Mouse (Mus musculus): Measurements from ENCODE around the gene Zfyve27.

Gene Zfyve27

GRCm38 (mm10) chr19:42142757-42143156 is 21.0 kb upstream of the Zfyve27 start:
- no peak for DNase-seq (ENCODE audit: low read depth, low spot score)

DNA sequence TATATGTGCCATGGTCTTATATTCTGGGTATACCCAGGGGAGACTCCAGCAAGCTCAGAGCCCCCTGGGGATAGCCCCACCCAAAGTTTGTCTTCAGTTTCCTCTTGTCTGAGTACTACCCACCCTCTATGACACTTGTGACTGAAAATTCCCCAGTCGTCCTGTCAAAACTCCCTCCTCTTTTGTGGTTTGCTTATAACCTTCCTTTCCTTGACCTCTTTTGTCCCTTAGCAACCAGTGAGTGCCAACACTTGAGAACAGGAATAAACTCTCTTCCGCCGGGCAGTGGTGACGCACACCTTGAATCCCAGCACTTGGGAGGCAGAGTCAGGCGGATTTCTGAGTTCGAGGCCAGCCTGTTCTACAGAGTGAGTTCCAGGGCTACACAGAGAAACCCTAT is 19.7 kb upstream of the Zfyve27 start:
- no peak for DNase-seq (ENCODE audit: low read depth, low spot score)

DNA sequence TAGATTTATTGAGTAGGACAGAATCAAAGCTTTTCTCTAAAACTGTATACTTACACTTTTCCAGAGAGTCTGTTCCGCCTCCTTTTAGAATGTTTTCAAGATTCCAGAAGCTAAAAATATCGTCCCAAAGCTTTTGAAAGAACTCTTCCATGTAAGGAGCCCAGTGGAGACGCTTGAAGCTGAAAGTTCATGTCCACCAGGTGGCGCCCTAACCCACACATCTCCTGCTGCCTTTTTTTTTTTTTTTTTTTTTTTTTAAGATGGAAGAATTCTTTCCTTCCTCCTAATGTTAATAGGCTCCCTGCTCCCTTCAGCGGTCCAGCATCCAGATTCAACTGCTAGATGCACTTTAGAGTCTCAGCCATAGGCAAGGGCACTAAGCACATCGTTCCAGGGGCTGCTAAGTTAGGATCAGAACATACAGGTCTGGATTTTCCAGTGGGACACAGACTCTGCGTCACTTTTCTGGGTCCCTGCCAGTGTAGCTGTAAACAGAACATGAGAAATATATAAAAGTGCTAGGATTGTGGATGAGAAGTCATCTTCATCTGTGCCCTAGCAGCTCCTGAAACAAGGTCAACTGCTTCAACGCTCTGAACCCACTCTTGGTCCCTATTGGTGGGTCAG is 19.1 kb upstream of the Zfyve27 start:
- DNase-seq (ENCODE audit: low read depth, low spot score): peak; percentile 94

- no peak for DNase-seq (ENCODE audit: low read depth, low spot score)
Measured at GRCm38 (mm10) chr19:42145210-42145609, 18.5 kb upstream of the Zfyve27 start.

DNA sequence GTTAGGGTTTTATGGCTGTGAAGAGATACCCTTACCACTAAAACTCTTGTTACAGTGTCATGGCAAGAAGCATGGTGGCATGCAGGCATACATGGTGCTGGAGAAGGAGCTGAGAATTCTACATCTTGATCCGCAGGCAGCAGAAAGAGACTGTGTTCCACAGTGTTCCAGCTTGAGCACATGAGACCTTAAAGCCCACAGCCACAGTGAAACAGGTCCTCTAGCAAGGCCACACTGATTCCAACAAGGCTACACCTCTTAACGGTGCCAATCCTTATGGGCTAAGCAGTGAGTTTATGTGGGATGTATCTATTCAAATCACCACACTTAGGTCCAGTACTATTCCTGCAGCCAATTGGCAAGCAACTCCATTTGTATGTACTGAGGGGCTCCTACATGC is 18.0 kb upstream of the Zfyve27 start:
- DNase-seq (ENCODE audit: low read depth, low spot score): no peak

GRCm38 (mm10) chr19:42146276-42147010 is 17.3 kb upstream of the Zfyve27 start:
- no peak for DNase-seq (ENCODE audit: low read depth, low spot score)

DNA sequence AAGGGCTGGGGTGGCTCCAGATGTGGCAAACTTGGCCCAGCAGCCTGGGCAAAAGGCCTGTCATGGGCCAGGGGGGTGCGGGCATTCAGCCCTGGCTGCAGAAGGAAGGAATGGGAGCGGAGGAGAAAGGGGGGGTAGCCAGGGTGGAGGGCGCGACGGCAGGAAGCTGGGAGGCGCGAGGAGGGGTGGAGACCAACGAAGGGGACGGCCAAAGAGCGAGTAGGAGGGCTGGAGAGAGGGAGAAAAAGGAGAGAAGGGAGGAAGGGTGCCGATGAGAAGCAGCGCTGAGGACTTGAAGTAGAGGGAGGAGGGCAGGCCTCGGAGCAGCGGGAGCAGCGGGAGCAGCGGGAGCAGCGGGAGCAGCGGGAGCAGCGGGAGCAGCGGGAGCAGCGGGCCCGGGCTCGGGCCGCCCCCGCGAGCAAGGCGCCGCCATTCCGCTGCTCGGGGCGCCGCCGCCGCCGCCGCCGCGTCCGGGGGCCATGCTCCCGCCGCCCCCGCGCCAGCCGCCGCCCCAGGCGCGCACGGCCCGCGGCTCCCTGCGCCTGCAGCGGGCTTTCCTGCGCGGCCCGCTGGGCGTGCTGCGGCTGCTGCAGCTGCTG is 16.5 kb upstream of the Zfyve27 start, which contains the start of gene Marveld1:
Gene Marveld1, plus strand, starts transcription at position 231 of the 599 bp plus-strand sequence.
- peak; percentile 63 for DNase-seq (ENCODE audit: low read depth, low spot score)

DNA sequence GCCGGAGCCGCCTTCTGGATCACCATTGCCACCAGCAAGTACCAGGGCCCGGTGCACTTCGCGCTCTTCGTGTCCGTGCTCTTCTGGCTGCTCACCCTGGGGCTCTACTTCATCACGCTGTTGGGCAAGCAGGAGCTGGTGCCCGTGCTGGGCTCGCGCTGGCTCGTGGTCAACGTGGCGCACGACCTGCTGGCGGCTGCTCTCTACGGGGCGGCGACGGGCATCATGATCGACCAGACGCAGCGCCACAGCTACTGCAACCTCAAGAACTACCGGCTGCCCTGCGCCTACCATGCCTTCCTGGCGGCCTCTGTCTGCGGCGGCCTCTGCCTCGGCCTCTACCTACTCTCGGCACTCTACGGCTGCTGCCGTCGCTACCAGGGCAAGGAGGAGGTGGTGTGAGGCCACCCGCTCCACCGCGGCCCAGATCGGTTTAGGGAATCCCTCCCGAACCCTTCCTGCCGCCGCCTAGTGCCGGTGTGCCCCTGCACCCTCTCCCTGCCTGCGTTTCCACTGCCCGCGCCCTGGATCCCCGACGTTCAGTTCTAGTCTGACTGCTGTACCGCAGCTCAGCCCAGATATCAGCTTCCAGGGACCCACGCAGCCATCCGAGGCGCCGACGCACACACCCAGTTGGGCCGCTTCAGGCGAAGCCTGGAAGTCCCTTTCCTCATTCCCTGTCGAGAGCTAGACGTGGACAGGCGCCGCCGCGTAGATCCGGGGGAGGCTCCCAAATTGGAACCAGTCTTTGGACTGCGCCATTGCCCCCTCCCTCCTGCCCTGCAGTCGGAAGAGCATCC is 15.8 kb upstream of the Zfyve27 start:
- DNase-seq (ENCODE audit: low read depth, low spot score): peak; percentile 65

- no peak for DNase-seq (ENCODE audit: low read depth, low spot score)
Measured at GRCm38 (mm10) chr19:42148569-42148860, 15.2 kb upstream of the Zfyve27 start.

- DNase-seq (ENCODE audit: low read depth, low spot score): peak; percentile 87
Measured at GRCm38 (mm10) chr19:42151990-42152389, 11.8 kb upstream of the Zfyve27 start.

DNA sequence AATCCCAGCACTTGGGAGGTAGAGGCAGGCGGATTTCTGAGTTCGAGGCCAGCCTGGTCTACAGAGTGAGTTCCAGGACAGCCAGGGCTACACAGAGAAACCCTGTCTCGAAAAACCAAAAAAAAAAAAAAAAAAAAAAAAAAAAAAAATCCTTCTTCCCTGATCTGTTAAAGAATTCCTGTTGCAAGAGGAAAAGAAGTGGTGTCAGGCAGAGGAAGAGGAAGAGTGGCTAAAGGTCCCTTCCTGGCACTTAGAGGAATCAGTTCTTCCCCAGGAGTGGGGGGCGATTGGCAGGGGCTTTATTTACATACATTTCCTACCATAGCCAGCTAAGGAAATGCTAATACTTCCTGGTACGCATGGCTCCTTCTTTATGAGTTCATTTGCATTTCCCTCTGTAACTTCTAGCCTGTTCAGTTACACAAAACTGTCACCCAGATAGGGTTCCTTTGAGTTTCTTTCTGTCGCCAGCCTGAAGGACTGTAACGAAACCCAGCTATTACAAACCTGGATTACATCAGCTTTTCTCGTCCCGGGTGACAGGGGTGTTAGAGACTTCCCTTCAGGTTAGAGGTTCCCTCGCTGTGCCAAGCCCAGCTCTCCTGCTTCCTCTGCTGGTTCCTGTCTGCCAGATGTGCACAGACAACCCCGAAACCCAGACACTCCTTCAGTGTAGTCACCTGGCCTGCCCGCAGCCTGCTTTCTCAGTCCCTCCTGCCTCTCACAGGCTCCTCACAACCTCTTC is 6.1 kb upstream of the Zfyve27 start:
- DNase-seq (ENCODE audit: low read depth, low spot score): no peak

DNA sequence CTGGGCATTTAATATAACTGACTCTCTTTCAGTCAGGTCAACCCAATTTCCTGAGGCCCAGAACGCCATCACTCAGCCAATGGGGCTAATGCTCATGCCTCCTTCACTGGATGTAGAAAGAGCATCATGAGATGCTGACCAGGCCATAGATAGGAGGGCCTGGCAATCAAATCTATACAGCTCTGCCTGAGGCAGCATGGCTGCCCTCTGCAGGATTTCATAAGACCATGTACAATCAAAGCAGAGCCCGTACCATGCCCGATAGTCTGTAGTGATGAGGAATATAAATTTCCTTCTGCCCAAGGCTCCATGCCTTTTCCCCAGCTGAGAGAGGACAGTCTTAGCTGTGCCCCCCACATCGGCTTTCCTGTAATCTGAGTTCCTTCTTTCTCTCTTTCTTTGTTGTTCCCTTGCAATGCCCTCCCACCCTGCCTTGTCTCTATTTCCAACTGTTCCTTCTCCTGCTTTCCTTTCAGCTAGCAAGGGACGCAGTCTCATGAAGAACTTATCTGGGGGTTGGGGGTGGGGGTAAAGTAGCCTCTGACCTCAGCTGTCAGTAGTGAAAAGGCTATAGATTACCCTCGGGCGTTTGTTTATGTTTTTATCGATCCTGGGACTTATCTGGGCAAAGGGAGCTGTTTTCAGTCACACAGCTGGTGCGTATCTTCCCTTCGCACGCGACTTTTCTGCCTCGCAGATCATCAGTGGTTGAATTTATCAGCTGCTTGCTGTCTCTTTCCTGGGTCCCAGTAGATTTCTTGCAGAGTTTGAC is 5.3 kb upstream of the Zfyve27 start:
- DNase-seq (ENCODE audit: low read depth, low spot score): no peak

DNA sequence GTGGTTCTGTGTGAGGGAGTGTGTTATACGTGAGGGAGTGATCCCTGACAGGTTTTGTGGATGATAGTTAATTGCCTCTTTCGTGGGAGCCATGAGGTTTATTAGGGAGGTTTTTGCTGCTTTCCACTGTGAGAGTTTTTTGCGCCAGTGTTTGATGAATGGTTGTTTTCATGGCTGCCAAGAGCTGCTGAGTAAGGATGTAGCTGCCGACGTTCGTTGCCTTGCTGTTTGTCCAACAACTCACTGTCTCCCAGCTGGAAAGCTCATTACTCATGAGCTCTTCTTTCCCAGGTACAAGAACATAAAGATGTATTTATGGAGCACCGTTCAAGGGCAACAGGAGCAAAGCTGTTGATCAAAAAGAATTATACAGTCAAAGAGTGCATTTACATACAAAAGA is 437 bp downstream of the Zfyve27 start:
- no peak for DNase-seq (ENCODE audit: low read depth, low spot score)

GRCm38 (mm10) chr19:42166130-42166529 is 2.4 kb downstream of the Zfyve27 start:
- peak; percentile 90 for DNase-seq (ENCODE audit: low read depth, low spot score)

- DNase-seq (ENCODE audit: low read depth, low spot score): no peak
Measured at GRCm38 (mm10) chr19:42166766-42167165, 3.0 kb downstream of the Zfyve27 start.

DNA sequence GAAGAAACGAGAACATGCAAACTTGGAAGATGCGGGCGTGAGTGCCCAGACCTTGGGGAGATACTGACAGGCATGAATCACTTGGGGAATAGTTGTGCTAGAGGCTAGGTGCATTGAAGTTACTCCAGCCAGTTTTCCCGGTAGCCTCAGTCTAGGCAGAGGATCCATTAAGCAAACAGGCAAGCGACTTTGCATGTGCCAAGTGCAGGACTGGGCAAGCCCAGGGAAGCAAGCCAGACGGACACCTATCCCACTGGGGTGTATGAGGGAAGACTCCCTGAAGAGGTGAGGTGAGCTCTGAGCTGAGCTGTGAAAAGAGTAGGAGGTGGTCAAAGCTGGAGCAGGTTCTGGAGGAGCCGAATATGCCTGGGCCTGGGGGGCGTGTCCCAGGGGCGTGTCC is 3.7 kb downstream of the Zfyve27 start:
- DNase-seq (ENCODE audit: low read depth, low spot score): no peak

DNA sequence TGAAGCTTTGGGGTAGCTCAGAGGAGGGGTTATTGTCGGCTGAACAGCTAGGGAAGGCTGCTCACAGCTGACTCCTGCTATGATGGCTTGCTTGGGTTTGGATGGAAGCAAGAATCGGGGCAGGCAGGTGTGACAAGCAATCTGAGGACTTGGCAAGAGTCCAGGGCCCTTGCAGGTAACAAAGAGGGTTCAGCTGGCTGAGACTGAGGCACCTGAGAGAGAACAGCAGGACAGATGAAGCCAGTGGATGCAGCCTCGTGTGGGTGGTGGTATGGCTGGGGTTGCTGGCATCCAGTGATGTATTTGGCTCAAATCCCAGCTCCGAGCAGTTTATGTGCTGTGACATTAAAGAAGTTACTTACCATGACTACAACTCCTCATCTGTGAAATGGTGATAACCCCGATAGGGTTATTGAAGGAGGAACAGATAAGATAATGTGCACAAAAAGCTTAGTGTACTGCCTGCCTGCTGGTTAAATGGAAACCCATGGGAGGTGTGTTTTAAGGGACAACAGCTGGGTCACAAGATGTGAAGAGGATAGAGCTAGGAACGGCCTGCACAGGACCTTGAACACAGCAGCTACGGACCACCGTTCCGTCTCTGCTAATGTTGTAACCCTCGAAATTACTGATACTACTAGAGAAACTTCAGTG is 5.7 kb downstream of the Zfyve27 start:
- DNase-seq (ENCODE audit: low read depth, low spot score): no peak

- peak; percentile 99 for DNase-seq (ENCODE audit: low read depth, low spot score)
Measured at GRCm38 (mm10) chr19:42170025-42170969, 6.5 kb downstream of the Zfyve27 start.

- DNase-seq (ENCODE audit: low read depth, low spot score): no peak
Measured at GRCm38 (mm10) chr19:42176841-42177240, 13.1 kb downstream of the Zfyve27 start.

Data from CD4-positive, CD25-positive, alpha-beta regulatory T cell, adult 2 months (primary cell).